Comparison of ENCODE assay signal across 9 mouse cellular contexts in the genomic region with DNA sequence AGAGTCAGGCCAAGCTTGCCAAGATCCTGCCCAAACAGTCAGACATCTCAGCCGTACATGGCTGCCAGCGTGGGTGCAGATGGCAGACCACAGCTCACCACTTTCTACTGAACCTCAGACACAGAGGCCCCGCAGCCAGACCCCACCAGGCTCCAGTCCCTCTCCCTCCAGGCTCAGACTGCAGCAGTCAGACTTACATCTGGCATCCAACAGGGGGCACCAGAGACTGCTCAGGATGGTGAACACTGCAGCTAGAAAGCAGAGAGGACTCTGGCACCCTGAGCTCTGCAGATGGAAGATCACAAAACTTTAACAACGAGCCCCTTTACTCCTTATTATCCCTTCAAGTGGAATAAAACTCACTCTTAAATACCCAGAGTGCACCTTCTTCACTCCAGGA. TPM values are rescaled to one million over a fixed set of nuclear protein-coding genes. Genes with fewer than 3 reads are reported as not detected.
A peak's percentile ranks its signal among the peaks of the same experiment; 100 is the strongest.
DNase-seq lines count a peak whose midpoint lies in the region; ATAC-seq and TF ChIP-seq lines count a peak whose summit lies in the region.
"Had no signal": no experiment of that assay in that cellular context is flagged by ENCODE, and none has a peak within 500 bp of the region (broad histone marks: within the 10 kb centered on the region; RNA-seq: fewer than 3 reads in every experiment).

No protein-coding gene starts in this region.

- TF ChIP-seq CTCF in E14TG2a.4 (conservative IDR thresholded peaks at IDR 0.05; ENCODE audit: low read length): peak; percentile 51
- TF ChIP-seq CTCF in lung, embryonic 14.5 days (IDR thresholded peaks at IDR 0.05; ENCODE audit: low read depth): peak; percentile 94

- H3K4me2 ChIP-seq in embryonic facial prominence, embryonic 11.5 days (ENCODE audit: low read depth, low read length): no peak overlapping the region
- H3K4me2 ChIP-seq in heart, embryonic 15.5 days: no peak overlapping the region
- H3K4me2 ChIP-seq in lung, embryonic 14.5 days: no peak overlapping the region
- H3K4me2 ChIP-seq: liver, embryonic 15.5 days had no signal

- ATAC-seq in embryonic facial prominence, embryonic 11.5 days (replicated peaks; ENCODE audit: insufficient number of reproducible peaks, low FRiP score, low TSS enrichment, low read depth): peak; percentile 57; the same call in 1 of the 2 replicates
- peak; percentile 20; the same call in 1 of the 2 replicates for ATAC-seq in heart, embryonic 15.5 days (replicated peaks; ENCODE audit: insufficient number of reproducible peaks, insufficient read depth, low FRiP score, low read depth)
- ATAC-seq in lung, embryonic 14.5 days (ENCODE audit: insufficient read depth): peak; percentile 70

- H3K27ac ChIP-seq in embryonic facial prominence, embryonic 11.5 days (replicated peaks; ENCODE audit: low read depth, low read length): no peak overlapping the region
- no peak overlapping the region for H3K27ac ChIP-seq in heart, embryonic 15.5 days
- no peak overlapping the region for H3K27ac ChIP-seq in lung, embryonic 14.5 days (ENCODE audit: low read depth)
- H3K27ac ChIP-seq: liver, embryonic 15.5 days had no signal

- WGBS in embryonic facial prominence, embryonic 11.5 days: 32% methylated on average over 4 of the region's 4 CpGs
- WGBS in heart, embryonic 15.5 days: 18% methylated on average over 4 of the region's 4 CpGs
- WGBS in lung, embryonic 14.5 days: 21% methylated on average over 4 of the region's 4 CpGs

- peaks cover 5% of the 10 kb centered on the region; the same call in 1 of the 2 replicates for H3K27me3 ChIP-seq in E14TG2a.4 (ENCODE audit: insufficient read depth, low read length)
- no peaks in the 10 kb centered on the region; the same call in 1 of the 2 replicates for H3K27me3 ChIP-seq in embryonic facial prominence, embryonic 11.5 days (ENCODE audit: control insufficient read depth, insufficient read depth, low read length)
- peaks cover 11% of the 10 kb centered on the region for H3K27me3 ChIP-seq in heart, embryonic 15.5 days
- no peaks in the 10 kb centered on the region for H3K27me3 ChIP-seq in lung, embryonic 14.5 days (ENCODE audit: insufficient read depth, low read length)
- H3K27me3 ChIP-seq: liver, embryonic 15.5 days had no signal

- H3K9me3 ChIP-seq in E14TG2a.4 (ENCODE audit: low read length): no peaks in the 10 kb centered on the region
- no peaks in the 10 kb centered on the region for H3K9me3 ChIP-seq in embryonic facial prominence, embryonic 11.5 days (replicated peaks; ENCODE audit: control insufficient read depth, low read length)
- H3K9me3 ChIP-seq in heart, embryonic 15.5 days (replicated peaks): no peaks in the 10 kb centered on the region
- no peaks in the 10 kb centered on the region for H3K9me3 ChIP-seq in lung, embryonic 14.5 days (ENCODE audit: low read depth, low read length)
- H3K9me3 ChIP-seq: liver, embryonic 15.5 days had no signal

- peak; percentile 85 for DNase-seq in adrenal gland, postnatal 14 days
- peak; percentile 88 for DNase-seq in embryonic facial prominence, embryonic 11.5 days (ENCODE audit: low spot score)
- peak; percentile 85 to 88 for DNase-seq in kidney, postnatal 4 days
- DNase-seq in lung, embryonic 14.5 days: peak; percentile 91
- DNase-seq in retina, embryonic 14.5 days (ENCODE audit: low spot score): peak; percentile 87
- DNase-seq in urinary bladder, postnatal 36 days (ENCODE audit: low spot score in 2 of 2): peak; percentile 61 to 65

- no peaks in the 10 kb centered on the region for H3K36me3 ChIP-seq in E14TG2a.4 (ENCODE audit: insufficient read depth, low read length)
- no peaks in the 10 kb centered on the region for H3K36me3 ChIP-seq in embryonic facial prominence, embryonic 11.5 days (replicated peaks; ENCODE audit: control insufficient read depth, insufficient read depth, low read depth, low read length)
- no peaks in the 10 kb centered on the region for H3K36me3 ChIP-seq in heart, embryonic 15.5 days
- H3K36me3 ChIP-seq in lung, embryonic 14.5 days (ENCODE audit: insufficient read depth): no peaks in the 10 kb centered on the region
- H3K36me3 ChIP-seq: liver, embryonic 15.5 days had no signal

- H3K9ac ChIP-seq in embryonic facial prominence, embryonic 11.5 days (replicated peaks; ENCODE audit: low read length): no peak overlapping the region
- no peak overlapping the region for H3K9ac ChIP-seq in heart, embryonic 15.5 days
- H3K9ac ChIP-seq in lung, embryonic 14.5 days: no peak overlapping the region
- H3K9ac ChIP-seq: liver, embryonic 15.5 days had no signal

- H3K4me1 ChIP-seq in E14TG2a.4 (replicated peaks; ENCODE audit: low read depth, low read length): no peaks in the 10 kb centered on the region
- no peaks in the 10 kb centered on the region for H3K4me1 ChIP-seq in embryonic facial prominence, embryonic 11.5 days (ENCODE audit: control insufficient read depth, insufficient read depth, low read length)
- H3K4me1 ChIP-seq in heart, embryonic 15.5 days (replicated peaks): no peaks in the 10 kb centered on the region
- no peaks in the 10 kb centered on the region; the same call in 1 of the 2 replicates for H3K4me1 ChIP-seq in lung, embryonic 14.5 days (ENCODE audit: insufficient read depth)
- H3K4me1 ChIP-seq: liver, embryonic 15.5 days had no signal

- H3K4me3 ChIP-seq in E14TG2a.4 (replicated peaks; ENCODE audit: low read length): no peak overlapping the region
- no peak overlapping the region for H3K4me3 ChIP-seq in embryonic facial prominence, embryonic 11.5 days (ENCODE audit: low read depth, low read length)
- H3K4me3 ChIP-seq in heart, embryonic 15.5 days: no peak overlapping the region
- H3K4me3 ChIP-seq in lung, embryonic 14.5 days (ENCODE audit: low read depth, low read length): no peak overlapping the region
- H3K4me3 ChIP-seq: liver, embryonic 15.5 days had no signal

RNA-seq across cellular contexts. Expression of a gene that starts 44.3 kb away (rescaled TPM):
- 62.9 and 65.0 TPM in 2 replicates for total RNA-seq in adrenal gland, postnatal 14 days (2021)
- polyA plus RNA-seq in embryonic facial prominence, embryonic 11.5 days (2014; fragmentation: Nextera tagmentation; extraction: Ambion mirVana): 77.6 and 85.7 TPM in 2 replicates
- polyA plus RNA-seq in heart, embryonic 15.5 days (2015; fragmentation: Nextera tagmentation; extraction: Ambion mirVana): 51.3 and 53.0 TPM in 2 replicates
- 51.0 and 54.4 TPM in 2 replicates for polyA plus RNA-seq in lung, embryonic 14.5 days (2014; fragmentation: Nextera tagmentation; extraction: Ambion mirVana)

Comparison
In these comparisons a context has a peak if more than half of its experiments do, and no peak if none do; other contexts are left out.
1. ATAC-seq: peak in every context shown above with its lines; median percentile 70 in lung, embryonic 14.5 days; 57 in embryonic facial prominence, embryonic 11.5 days; 20 in heart, embryonic 15.5 days.